18 mouse cellular contexts compared by ENCODE assay signal in the genomic region with DNA sequence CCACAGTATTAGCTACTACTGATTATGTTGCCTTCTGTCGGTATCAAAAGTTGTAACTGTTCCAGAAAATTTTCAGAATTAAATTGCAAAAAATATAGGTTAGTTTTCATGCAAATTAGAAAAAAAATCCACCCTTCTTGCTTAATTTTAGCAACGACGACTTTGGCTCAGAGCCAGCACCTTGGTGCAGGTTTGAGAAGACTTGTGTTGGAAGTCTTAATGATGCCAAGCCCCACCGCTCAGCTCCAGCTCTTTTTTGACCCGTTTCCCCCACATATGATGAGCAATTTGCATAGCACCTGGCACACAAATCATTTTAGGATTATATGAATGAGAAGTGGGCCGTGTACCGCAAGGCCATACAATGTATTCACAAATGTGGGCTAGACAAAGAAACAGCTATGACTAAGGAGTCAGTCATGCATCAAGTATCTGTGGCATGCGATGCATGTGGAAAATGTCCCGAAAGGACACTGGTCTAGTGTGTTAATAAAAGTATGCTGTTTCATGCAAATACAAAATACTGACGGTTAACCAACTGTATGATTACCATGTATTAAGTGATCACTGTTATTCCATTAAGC. TPM values are rescaled to one million over a fixed set of nuclear protein-coding genes. Genes with fewer than 3 reads are reported as not detected.
DNase-seq lines count a peak whose midpoint lies in the region; ATAC-seq and TF ChIP-seq lines count a peak whose summit lies in the region.
"Had no signal": no experiment of that assay in that cellular context is flagged by ENCODE, and none has a peak within 500 bp of the region (broad histone marks: within the 10 kb centered on the region; RNA-seq: fewer than 3 reads in every experiment).

No protein-coding gene starts in this region.

- no peak for TF ChIP-seq CTCF in lung, postnatal 0 days (IDR thresholded peaks at IDR 0.05)

- peak overlapping the region; percentile 23; the same call in 1 of the 2 replicates for H3K4me3 ChIP-seq in forebrain, embryonic 10.5 days
- no peak overlapping the region for H3K4me3 ChIP-seq in forebrain, embryonic 11.5 days (ENCODE audit: low read depth, low read length)
- H3K4me3 ChIP-seq in lung, postnatal 0 days (ENCODE audit: low read depth, low read length) = no peak overlapping the region
- H3K4me3 ChIP-seq: embryonic facial prominence, embryonic 13.5 days; gastrocnemius, adult 2 months; limb, embryonic 13.5 days; lung, embryonic 15.5 days; midbrain, embryonic 12.5 days had no signal

- peaks cover 25% of the 10 kb centered on the region for H3K36me3 ChIP-seq in forebrain, embryonic 10.5 days (replicated peaks)
- no peaks in the 10 kb centered on the region; the same call in 1 of the 2 replicates for H3K36me3 ChIP-seq in forebrain, embryonic 11.5 days (ENCODE audit: control insufficient read depth, insufficient read depth, low read length)
- 0 out of 2 replicates have a peak, but pooled peaks cover 5% of the 10 kb centered on the region for H3K36me3 ChIP-seq in lung, postnatal 0 days (ENCODE audit: insufficient read depth, low read length)
- H3K36me3 ChIP-seq: lung, embryonic 15.5 days had no signal

- 67% methylated on average over 10 of the region's 10 CpGs for WGBS in forebrain, embryonic 10.5 days
- WGBS in forebrain, embryonic 11.5 days = 40% methylated on average over 10 of the region's 10 CpGs
- WGBS in lung, postnatal 0 days = 72% methylated on average over 10 of the region's 10 CpGs

- no peaks in the 10 kb centered on the region; the same call in 1 of the 2 replicates for H3K9me3 ChIP-seq in forebrain, embryonic 10.5 days
- H3K9me3 ChIP-seq in forebrain, embryonic 11.5 days (ENCODE audit: control insufficient read depth, low read length) = no peaks in the 10 kb centered on the region
- H3K9me3 ChIP-seq in lung, postnatal 0 days (ENCODE audit: low read length) = no peaks in the 10 kb centered on the region
- H3K9me3 ChIP-seq: embryonic facial prominence, embryonic 13.5 days; limb, embryonic 13.5 days; lung, embryonic 15.5 days; midbrain, embryonic 12.5 days had no signal

- ATAC-seq in forebrain, embryonic 11.5 days (replicated peaks; ENCODE audit: low FRiP score) = no peak
- no peak for ATAC-seq in lung, postnatal 0 days
- ATAC-seq in megakaryocyte-erythroid progenitor cell, adult 5-6 weeks (replicated peaks; ENCODE audit: low FRiP score, low TSS enrichment, poor library complexity, severe bottlenecking) = no peak
- ATAC-seq: CD4-positive, CD25-positive, alpha-beta regulatory T cell, adult 4 months had no signal

- TF ChIP-seq EP300 in lung, postnatal 0 days (IDR thresholded peaks at IDR 0.05) = peak; percentile 77

- H3K27me3 ChIP-seq in forebrain, embryonic 10.5 days (ENCODE audit: poor library complexity, severe bottlenecking) = no peaks in the 10 kb centered on the region
- H3K27me3 ChIP-seq in forebrain, embryonic 11.5 days (ENCODE audit: control insufficient read depth, insufficient read depth, low read length) = no peaks in the 10 kb centered on the region
- no peaks in the 10 kb centered on the region for H3K27me3 ChIP-seq in lung, postnatal 0 days (replicated peaks; ENCODE audit: insufficient read depth, low read length)
- H3K27me3 ChIP-seq: embryonic facial prominence, embryonic 13.5 days; limb, embryonic 13.5 days; lung, embryonic 15.5 days; midbrain, embryonic 12.5 days had no signal

- H3K4me1 ChIP-seq in forebrain, embryonic 10.5 days = peaks cover 56% of the 10 kb centered on the region
- peaks cover 12% of the 10 kb centered on the region for H3K4me1 ChIP-seq in forebrain, embryonic 11.5 days (replicated peaks; ENCODE audit: control insufficient read depth, insufficient read depth, low read length)
- H3K4me1 ChIP-seq in lung, postnatal 0 days (ENCODE audit: insufficient read depth, low read depth, low read length) = no peaks in the 10 kb centered on the region
- H3K4me1 ChIP-seq: limb, embryonic 13.5 days had no signal

- H3K27ac ChIP-seq in forebrain, embryonic 10.5 days = peak overlapping the region; percentile 67
- H3K27ac ChIP-seq in forebrain, embryonic 11.5 days (ENCODE audit: low read depth, low read length) = no peak overlapping the region
- no peak overlapping the region for H3K27ac ChIP-seq in lung, postnatal 0 days (ENCODE audit: low read length)
- H3K27ac ChIP-seq: embryonic facial prominence, embryonic 13.5 days; gastrocnemius, adult 2 months; limb, embryonic 13.5 days; lung, embryonic 15.5 days; midbrain, embryonic 12.5 days had no signal

- no peak overlapping the region for H3K4me2 ChIP-seq in forebrain, embryonic 11.5 days (ENCODE audit: low read depth, low read length, severe bottlenecking)
- H3K4me2 ChIP-seq in lung, postnatal 0 days (replicated peaks; ENCODE audit: low read depth, low read length) = no peak overlapping the region
- H3K4me2 ChIP-seq: embryonic facial prominence, embryonic 13.5 days; limb, embryonic 13.5 days; lung, embryonic 15.5 days; midbrain, embryonic 12.5 days had no signal

- H3K9ac ChIP-seq in forebrain, embryonic 11.5 days (ENCODE audit: low read length) = no peak overlapping the region
- H3K9ac ChIP-seq in lung, postnatal 0 days (replicated peaks; ENCODE audit: low read depth) = no peak overlapping the region
- H3K9ac ChIP-seq: embryonic facial prominence, embryonic 13.5 days; limb, embryonic 13.5 days; lung, embryonic 15.5 days; midbrain, embryonic 12.5 days had no signal

- DNase-seq in forebrain, embryonic 10.5 days (ENCODE audit: extremely low spot score, low spot score) = no peak
- DNase-seq in forebrain, embryonic 11.5 days (ENCODE audit: low spot score) = no peak
- no peak for DNase-seq in lung, postnatal 0 days (ENCODE audit: low spot score)
- no peak for DNase-seq in lung, adult 18-20 months
- peak; percentile 35 to 38 for DNase-seq in cerebellum, postnatal 36 days
- DNase-seq in right cerebral cortex, postnatal 14 days = peak; percentile 59
- no peak for DNase-seq in natural killer cell, adult 2 months (ENCODE audit: low spot score in 2 of 2)
- DNase-seq: gastrocnemius, adult 2 months; heart, postnatal 4 days; kidney, adult 9 months; thymus, adult 2 months had no signal

RNA-seq across cellular contexts. Expression of a gene that starts 4.4 kb away (rescaled TPM):
- 37.8 and 40.2 TPM in 2 replicates for polyA plus RNA-seq in forebrain, embryonic 10.5 days (2016; fragmentation: Nextera tagmentation; extraction: Ambion mirVana)
- 34.9 and 41.3 TPM in 2 replicates for polyA plus RNA-seq in forebrain, embryonic 11.5 days (2014; fragmentation: Nextera tagmentation; extraction: Ambion mirVana)
- polyA plus RNA-seq in lung, postnatal 0 days (2015; fragmentation: Nextera tagmentation; extraction: Ambion mirVana) = 12.8 and 15.1 TPM in 2 replicates
- total RNA-seq in megakaryocyte-erythroid progenitor cell, adult 5-6 weeks (2014; fragmentation: Nextera tagmentation) = 0.52 and 2.0 TPM in 2 replicates
- total RNA-seq in megakaryocyte-erythroid progenitor cell, adult 5-6 weeks (2017) = 1.6 and 3.4 TPM in 2 replicates

RNA-seq across cellular contexts. Expression of a gene that starts 31.5 kb away (rescaled TPM):
- not detected in 2 replicates for polyA plus RNA-seq in forebrain, embryonic 10.5 days (2016; fragmentation: Nextera tagmentation; extraction: Ambion mirVana)
- not detected in 2 replicates for polyA plus RNA-seq in forebrain, embryonic 11.5 days (2014; fragmentation: Nextera tagmentation; extraction: Ambion mirVana)
- not detected in 2 replicates for polyA plus RNA-seq in lung, postnatal 0 days (2015; fragmentation: Nextera tagmentation; extraction: Ambion mirVana)
- not detected in 2 replicates for total RNA-seq in megakaryocyte-erythroid progenitor cell, adult 5-6 weeks (2014; fragmentation: Nextera tagmentation)
- not detected in 2 replicates for total RNA-seq in megakaryocyte-erythroid progenitor cell, adult 5-6 weeks (2017)
- total RNA-seq: gastrocnemius, adult 2 months; heart, postnatal 4 days; layer of hippocampus, postnatal 14 days had no signal
- polyA plus RNA-seq: CD4-positive, CD25-positive, alpha-beta regulatory T cell, adult 4 months; embryonic facial prominence, embryonic 13.5 days; limb, embryonic 13.5 days; lung, embryonic 15.5 days; midbrain, embryonic 12.5 days; thymus, adult 2 months had no signal

RNA-seq across cellular contexts. Expression of a gene that starts 48.9 kb away (rescaled TPM):
- 39.2 and 40.0 TPM in 2 replicates for polyA plus RNA-seq in forebrain, embryonic 10.5 days (2016; fragmentation: Nextera tagmentation; extraction: Ambion mirVana)
- polyA plus RNA-seq in forebrain, embryonic 11.5 days (2014; fragmentation: Nextera tagmentation; extraction: Ambion mirVana) = 36.0 and 40.7 TPM in 2 replicates
- polyA plus RNA-seq in lung, postnatal 0 days (2015; fragmentation: Nextera tagmentation; extraction: Ambion mirVana) = 10.6 and 12.6 TPM in 2 replicates
- total RNA-seq in megakaryocyte-erythroid progenitor cell, adult 5-6 weeks (2014; fragmentation: Nextera tagmentation) = 23.4 and 29.9 TPM in 2 replicates
- 28.9 and 49.6 TPM in 2 replicates for total RNA-seq in megakaryocyte-erythroid progenitor cell, adult 5-6 weeks (2017)

Comparison
In these comparisons a context has a peak if more than half of its experiments do, and no peak if none do; other contexts are left out.
1. DNase-seq: peak in cerebellum, postnatal 36 days (2 of 2) and right cerebral cortex, postnatal 14 days (single experiment); none in forebrain, embryonic 10.5 days (single experiment), forebrain, embryonic 11.5 days (single experiment), lung, postnatal 0 days (single experiment), lung, adult 18-20 months (0 of 2) and natural killer cell, adult 2 months (0 of 2).